Mouse (Mus musculus): ENCODE data around the gene Ppp1r12b.

DNA sequence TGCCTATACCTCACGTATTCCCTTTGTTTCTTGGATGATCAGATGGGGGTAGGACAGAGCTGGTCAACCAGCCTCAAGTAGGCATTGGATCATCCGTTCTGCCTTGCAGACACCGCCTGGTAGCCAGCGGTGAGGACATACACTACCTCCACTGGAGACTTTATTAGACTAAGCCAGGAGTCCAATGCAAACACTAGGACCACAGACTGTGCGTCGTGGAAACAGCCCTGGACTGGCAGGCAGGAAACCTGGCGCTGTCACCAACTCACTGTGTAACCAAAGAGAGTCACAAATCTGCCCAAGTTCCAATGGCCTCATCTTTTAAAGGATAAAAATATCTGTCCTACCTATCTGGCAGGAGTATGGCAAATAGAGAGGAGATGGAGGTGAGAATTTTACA is 40.7 kb upstream of the Ppp1r12b start:
- TF ChIP-seq CTCF (IDR thresholded peaks at IDR 0.05; ENCODE audit: extremely low read depth, insufficient read length, insufficient replicate concordance, low read depth, low read length) (no peak), POLR2A (IDR thresholded peaks at IDR 0.05; ENCODE audit: low read depth, low read length) (no peak)
